Mouse (Mus musculus): ENCODE measurements around the gene Dab2ip.

Dab2ip gene

DNA sequence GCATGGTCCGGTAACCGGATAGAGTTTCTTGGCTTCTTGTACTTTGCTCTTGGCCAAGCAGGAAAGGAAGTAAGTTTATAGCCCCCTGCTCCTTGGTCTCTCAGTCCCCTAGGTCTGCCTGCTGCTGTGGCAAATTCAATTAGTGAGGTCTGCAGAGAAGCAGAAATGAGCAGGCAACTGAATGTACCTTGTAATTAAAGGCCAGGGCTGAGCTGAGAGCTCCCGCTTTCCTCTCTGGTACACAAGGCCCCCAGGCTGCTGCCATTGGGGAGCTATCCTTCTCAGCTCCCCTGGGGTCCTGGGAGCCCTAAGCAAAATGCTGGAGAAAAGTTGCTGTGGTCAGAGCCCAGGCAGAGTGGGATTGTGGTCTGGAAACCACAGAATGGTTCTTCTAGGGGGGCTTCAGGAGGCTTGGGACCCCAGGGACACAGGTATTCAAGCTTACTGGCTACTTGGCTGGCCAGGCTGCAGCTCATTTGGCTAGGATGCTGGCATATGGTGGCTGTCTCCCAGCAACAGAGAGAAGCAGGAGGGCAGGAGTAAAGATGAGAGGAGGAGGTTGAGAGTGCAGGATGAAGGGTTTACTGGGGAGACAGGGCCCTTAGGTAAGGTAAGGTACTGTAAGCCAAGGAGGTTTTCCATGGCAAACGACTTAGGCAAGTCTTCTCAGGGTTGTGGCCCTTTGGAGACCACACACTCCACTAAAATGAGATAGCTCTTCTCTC lies 922 bp downstream of the Dab2ip start:
- DNase-seq (ENCODE audit: inconsistent age in 2 of 2, low spot score in 1 of 2): peak in 1 of 2 experiments; percentile 51

DNA sequence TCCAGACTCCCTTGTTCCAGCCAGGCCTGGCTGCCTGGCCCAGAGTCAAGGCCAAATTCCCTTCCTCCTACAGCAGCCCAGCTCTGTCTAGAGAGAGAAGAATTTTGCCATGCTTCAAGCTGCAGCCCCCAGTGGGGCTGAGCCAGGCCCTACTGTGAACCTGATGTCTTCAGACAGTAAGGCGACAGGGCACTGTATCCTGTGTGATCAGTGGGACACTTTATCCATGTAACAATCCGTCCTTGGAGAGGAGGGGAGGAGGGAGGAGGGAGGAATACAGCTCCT lies 1.4 kb downstream of the Dab2ip start:
- DNase-seq (ENCODE audit: inconsistent age in 2 of 2, low spot score in 1 of 2): peak; percentile 61 to 80

DNA sequence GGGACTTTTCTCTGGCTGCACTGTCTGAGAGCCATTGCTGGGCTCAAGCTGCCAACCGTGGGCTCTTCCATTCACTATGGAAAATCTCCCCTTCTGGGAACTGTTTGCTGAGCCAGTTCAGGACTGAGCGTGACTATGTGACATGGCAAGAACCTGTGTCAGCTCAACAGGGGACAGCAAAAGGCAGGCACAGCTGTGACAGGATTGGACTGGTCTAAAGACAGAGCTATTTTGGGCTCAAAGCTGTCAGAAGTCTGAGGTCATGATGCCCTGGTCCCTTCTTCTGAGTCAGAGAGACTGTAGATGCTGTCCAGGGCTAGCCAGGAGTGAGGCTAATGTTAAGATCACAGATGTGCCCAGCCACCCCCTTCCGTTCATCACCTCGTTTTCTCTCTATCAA lies 5.7 kb downstream of the Dab2ip start:
- DNase-seq (ENCODE audit: inconsistent age in 2 of 2, low spot score in 1 of 2): peak in 1 of 2 experiments; percentile 51

DNA sequence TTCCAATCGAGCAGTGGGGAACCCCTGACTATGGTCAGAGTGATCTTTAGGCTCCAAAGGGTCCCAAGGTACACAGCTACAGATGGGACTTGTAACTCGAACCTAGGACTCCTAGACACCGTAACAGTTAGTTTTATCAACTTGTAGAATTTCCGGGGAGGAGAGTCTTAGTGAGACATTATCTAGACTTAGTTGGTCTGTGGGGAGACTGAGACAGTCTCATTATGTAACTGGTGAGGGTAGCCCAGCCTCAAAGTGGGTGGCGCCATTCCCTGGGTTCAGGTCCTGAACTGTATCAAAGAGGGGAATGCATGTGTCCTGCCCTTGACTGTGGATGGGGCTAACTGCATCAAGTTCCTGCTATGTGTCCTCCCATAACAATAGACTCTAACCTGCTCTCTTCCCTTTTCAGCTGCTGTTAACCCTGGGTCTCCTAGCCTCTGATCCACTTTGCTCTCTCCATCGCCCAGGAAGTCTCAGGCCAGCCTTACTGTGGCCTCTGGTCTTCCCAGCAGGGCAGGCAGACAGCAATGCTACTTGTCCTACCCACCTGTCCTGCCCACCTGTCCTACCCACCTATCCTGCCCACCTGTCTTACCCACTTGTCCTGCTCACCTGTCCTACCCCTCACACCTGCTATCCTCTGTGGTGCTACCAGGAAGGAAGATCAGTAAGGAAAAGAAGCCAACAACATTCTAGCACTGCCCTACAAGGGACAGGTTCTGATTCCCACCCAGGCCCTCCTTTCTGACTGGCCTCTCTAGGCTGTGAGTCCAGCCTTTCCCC lies 7.2 kb downstream of the Dab2ip start:
- DNase-seq (ENCODE audit: inconsistent age in 2 of 2, low spot score in 1 of 2): no peak

DNA sequence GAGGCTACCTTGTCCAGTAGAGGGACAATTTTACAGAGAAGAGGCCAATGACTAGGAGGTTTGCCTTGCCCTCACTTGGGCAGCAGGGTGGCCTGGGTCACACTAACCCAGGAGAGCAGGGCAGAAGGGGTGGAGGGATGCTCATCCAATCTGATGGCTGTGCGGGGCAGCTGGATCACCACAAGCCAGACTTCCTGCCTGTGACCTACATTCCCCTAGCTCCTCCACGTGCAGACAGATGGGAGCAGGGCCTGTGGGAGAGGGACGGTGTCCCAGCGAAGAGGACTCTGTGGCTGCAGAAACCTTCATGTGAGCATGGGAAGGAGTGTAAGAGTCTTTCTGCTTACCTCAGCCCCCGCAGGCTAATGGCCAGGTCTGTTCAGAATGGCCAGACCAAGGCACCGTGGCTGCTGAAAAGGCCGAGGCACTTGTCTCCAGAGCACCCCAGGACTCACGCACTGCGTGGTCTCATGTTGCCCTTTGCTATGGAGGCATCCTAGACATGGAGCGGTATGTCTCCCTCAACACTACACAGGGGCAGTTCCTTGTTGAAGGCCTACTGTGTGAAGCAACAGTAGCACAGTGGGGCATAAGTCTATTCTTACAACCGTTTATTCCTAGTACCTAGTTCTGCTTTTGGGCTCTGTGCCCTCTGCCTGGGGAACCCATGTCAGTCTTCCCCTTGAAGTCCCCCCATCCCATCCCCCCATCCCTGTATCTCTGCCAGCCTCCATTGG lies 9.1 kb downstream of the Dab2ip start:
- DNase-seq (ENCODE audit: inconsistent age in 2 of 2, low spot score in 1 of 2): no peak

DNA sequence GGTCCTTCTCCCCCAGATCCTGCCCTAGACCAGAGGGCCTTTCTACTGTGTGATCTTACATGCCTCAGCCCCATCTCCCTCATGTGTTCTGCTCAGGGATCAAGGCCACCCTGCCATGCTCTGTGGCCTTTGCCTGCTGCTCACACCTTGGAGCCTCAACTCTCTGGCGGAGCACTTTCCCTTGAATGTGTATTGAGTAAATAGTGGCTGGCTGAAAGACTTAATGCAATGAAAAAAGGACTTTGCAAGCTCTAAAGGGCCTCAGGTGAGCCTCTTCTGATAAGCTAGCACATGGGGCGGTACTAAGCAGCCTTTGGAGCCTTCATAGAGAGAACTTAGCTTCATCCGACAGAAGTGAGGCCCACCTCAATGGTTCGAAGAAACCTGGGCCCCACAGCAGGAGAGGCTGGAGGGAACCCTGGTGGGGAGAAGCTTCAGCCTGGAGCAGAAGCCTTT lies 9.7 kb downstream of the Dab2ip start:
- DNase-seq (ENCODE audit: inconsistent age in 2 of 2, low spot score in 1 of 2): no peak

DNA sequence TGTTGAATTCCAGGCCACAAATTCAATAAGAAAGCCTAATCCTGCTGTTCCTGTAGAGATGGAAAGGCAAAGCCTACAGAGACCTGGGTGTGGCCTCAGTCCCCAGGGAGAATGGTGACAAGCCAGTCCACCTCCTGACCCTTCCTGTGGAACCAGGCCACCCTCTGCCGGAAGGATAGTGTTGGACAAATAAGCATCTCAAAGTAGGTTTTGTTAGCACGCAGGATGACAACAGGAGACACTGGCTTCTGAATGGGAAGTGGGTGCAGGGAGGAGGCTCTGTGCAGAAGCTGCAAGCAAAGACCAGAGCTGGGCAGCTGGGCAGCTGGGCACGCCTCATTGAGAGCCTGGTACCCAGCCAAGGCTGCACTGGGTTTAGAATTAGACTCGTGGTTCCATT lies 12.7 kb downstream of the Dab2ip start:
- DNase-seq (ENCODE audit: inconsistent age in 2 of 2, low spot score in 1 of 2): no peak

DNA sequence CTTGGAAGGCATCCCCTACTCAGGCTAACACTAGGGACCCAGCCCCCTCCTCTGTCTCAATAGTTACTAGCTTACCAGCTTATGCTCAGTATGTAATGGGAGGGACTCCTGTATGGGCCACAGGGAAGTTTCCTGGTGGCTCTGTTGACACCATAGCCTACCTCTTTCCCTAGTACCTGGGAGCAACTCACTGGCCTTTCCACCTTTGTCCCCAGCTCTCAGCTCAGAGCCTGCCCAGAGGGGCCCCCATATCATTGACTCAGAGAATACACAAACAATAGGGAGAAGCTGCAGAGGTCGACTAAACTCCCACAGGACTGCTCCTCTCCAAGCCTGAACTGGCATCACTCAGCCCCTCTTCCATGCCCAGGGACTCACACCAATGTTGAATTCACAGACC lies 16.6 kb downstream of the Dab2ip start:
- DNase-seq (ENCODE audit: inconsistent age in 2 of 2, low spot score in 1 of 2): no peak

DNA sequence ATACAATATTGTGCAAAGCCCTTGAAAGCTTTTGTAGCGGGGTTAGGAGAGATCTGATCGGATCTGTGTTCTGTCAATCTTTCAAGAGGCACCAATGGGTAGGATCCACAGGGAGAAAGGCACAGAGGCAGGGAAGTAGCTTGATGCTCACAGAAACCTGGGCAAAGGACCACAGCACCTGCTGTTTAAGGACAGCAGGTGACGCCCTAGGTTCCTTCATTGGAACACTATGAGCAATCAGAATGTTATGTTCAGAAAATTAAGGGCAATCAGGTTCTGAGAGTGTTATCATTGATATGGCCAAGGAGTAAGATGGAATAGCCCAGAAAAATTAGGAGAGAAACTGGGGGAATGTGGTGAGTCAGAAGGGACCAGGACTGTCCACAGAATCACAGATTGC lies 18.6 kb downstream of the Dab2ip start:
- no peak for DNase-seq (ENCODE audit: inconsistent age in 2 of 2, low spot score in 1 of 2)

DNA sequence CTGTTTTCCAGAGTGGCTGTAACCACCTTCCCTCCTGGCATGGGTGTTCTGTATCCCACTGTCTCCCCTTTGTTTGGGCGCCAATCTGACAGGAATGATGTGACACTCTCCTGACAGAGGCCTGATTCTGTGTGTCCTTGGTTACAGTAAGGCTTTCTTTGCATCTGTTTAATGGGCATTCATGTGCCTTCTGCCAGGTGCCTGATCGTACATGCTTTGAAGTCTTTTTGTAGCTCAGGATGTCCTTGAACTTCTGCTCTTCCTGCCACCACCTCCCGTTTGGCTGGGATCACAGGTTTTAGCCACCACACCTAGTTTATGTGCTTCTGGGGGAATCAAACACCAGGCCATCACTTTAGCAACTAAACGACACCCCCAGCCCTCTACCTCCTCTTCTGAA lies 22.0 kb downstream of the Dab2ip start:
- DNase-seq (ENCODE audit: inconsistent age in 2 of 2, low spot score in 1 of 2): no peak

DNA sequence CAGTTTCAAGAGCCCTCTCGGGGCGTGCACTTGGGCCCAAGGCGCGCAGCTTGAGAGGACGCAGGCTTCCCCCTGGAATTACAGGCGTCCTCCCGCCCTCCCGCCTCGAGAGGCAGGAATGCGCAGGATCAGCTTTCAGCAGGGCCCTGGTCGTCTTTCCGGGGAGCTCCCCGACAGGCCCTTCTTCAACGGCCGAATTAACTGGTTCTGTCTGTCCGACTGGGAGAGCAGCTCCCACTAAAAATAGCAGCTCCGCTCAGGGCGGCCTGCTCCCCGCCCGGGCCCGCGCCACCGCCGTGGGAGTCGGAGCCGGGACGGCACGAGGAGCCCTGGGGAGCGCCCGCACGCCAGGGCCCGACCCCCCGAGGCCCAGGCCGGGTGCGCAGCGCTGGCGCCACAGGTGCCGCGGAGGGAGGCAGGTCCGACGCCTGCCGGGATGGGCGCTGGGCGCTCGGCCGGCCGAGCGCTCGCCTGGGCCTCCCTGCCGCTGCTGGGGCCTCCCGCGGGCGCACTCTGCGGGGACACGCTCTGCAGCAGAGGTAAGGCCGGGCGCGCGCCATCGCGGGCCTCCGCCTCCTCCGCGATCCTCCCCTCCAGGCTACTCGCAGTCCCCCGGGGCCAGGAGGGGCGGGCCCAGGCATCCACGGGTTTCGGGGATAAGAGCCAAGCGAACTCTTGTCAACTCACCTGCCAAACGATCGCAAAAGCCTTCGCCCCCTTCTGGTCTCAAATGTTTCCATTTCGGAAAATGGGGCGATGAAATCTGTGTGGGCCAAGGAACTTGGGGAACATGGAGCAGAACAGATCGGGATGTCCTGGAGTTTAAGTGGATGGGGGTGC lies 23.7 kb downstream of the Dab2ip start:
- peak; percentile 71 to 89 for DNase-seq (ENCODE audit: inconsistent age in 2 of 2, low spot score in 1 of 2)

DNA sequence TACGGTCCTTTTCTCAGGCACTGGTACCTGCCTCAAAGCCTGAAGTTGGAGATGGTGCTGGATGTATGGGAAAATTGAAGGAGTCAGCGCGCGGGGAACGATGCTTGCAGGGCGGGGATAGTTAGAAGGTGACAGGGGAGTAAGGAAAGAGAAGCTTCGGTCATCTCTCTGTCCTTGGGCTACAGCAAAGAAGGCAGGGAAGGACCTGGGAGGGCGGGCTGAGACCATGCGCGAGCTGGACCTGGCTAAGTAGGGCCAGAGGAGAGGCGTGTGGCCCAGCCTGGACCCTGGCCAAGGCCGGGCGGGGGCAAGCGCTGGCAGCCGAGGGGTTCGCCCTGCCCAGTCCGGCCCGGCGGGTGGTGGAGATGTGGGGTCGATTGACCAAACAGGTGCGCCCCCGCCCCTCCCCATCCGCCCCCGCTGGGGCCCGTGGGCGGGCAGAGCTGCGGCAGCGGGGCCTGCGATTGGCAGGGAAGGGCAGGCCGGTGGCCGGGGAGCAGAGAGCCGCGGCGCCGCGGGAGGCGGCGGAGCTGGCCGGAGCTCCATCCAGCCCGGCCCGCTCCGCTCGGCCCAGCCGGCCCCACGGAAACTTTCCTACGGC lies 24.4 kb downstream of the Dab2ip start:
- peak; percentile 85 to 93 for DNase-seq (ENCODE audit: inconsistent age in 2 of 2, low spot score in 1 of 2)

DNA sequence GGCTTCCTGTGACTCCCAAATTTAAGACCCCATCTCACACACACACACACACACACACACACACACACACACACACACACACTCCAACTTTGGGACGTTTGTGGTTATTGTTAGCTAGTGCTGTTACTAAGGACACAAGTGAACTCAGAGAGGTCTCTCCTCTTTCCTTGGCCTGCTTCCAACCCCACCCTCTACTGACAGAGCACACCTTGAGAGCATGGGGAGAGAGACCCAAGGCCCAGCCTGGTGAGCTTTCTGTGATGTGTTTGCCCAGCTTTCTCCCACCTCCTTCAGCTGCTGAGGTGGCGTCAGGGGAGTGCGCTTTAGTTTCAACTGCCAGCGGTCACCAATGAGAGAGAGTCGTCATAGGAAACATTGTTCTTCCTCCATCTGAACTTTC lies 25.3 kb downstream of the Dab2ip start:
- DNase-seq (ENCODE audit: inconsistent age in 2 of 2, low spot score in 1 of 2): no peak

DNA sequence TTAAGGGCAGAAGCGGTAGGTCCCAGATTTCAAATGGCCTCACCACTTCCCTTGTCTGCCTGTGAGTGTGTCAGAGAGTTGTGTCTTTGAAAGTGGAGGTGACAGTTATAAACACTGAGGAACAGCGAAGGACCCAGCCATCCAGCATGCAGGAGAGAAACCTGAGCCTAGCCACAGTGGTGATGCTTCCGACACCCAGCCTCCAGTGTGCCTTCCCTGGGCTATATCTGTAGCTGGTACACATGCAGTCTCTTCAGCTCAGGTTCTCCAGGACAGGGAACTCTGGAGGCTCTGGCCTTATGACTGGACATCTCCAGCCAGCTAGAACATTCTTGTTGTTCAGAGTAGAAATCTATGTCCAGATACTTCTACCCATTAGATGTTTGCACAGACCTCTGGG lies 25.9 kb downstream of the Dab2ip start:
- DNase-seq (ENCODE audit: inconsistent age in 2 of 2, low spot score in 1 of 2): no peak

DNA sequence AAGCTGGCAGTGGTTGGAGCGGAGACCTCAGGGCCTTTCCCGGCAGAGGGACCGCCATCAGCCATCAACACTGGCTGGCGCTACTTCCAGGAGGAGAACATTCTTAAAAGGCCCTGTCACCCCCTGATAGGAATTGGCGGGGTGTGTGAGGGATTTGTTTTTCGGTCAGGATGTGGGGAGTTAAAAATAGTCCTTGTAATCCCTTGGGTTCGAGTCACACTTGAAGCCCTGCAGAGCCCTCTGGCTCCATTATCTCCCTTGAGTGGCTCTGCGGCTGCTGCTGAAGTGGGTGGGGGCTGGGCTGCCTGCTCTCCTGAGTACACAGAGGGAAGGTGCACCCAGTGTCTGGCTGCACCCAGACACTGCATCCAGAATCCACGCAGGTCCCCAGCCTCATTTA lies 30.3 kb downstream of the Dab2ip start:
- DNase-seq (ENCODE audit: inconsistent age in 2 of 2, low spot score in 1 of 2): no peak

DNA sequence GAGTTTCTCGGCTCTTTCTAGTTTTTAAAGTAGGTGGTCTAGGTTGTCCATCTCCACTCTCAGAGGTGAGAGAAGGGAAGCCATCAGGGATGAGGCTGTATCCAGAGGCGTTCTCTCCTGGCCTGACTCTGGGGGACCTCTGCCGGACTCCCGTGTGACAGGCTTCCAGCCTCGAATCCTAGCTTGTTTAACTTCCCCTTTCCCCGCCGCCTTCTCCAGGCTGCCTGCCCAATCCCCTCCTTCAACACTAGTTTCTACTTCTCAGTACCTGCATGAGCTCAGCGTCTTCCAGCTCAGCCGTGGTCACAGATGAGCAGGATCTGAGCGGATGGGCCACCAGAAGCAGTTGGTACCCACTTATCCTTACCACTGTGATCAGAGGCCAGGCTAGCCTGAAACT lies 31.3 kb downstream of the Dab2ip start:
- DNase-seq (ENCODE audit: inconsistent age in 2 of 2, low spot score in 1 of 2): no peak

DNA sequence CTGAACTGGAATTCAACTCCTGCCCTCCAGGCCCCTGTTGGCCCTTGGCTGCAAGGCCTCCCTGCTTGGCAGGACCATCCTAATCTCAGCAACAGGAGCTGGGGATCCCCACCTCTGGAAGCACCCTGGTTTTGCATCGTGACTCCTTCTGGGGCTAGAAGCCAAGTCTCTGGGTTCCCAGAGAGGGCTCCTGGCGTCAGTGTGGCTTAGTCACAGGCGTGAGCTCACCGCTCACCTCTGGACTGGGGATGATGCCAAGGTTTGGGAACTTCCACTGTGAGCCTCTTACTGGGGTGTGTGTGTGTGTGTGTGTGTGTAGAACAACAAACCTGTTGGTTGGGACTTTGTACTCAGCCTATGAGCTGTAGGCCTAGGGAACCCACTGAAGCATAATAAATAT lies 31.7 kb downstream of the Dab2ip start:
- peak; percentile 86 to 90 for DNase-seq (ENCODE audit: inconsistent age in 2 of 2, low spot score in 1 of 2)

DNA sequence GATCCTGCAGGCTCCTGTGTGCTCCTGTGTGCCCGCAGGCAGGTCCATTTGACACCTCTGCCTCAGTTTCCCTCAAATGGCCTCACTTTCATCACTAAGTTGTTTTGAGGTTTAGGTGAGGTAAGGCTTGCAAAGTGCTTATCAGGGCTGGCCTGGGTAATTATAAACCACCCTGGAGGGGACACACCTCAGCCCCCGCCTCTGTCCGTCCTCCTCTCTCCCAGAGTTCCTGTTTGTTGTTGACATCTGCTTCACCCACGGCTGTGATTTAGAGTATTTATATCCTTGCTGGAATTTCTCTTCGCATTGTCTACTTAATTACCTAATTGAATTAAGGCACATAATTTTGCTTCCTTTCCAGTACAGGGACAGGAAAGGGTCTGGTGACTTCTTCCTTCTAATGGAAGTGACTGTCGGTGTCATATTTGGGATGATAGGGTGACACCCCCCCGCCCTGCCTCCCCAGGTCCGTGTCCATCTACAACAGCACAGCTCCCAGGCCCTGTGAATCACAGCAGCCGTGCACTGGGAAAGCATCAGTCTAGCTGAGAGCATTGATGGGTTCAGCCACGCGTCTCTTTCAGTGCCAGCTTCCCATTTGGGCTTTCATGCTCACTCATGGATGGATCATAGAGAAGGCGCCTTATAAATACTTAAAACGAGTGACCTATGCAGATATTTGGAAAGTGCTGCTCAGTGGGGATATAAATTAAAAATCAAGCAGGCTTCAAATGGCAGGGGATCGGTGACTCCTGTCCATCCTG lies 34.1 kb downstream of the Dab2ip start:
- DNase-seq (ENCODE audit: inconsistent age in 2 of 2, low spot score in 1 of 2): no peak

DNA sequence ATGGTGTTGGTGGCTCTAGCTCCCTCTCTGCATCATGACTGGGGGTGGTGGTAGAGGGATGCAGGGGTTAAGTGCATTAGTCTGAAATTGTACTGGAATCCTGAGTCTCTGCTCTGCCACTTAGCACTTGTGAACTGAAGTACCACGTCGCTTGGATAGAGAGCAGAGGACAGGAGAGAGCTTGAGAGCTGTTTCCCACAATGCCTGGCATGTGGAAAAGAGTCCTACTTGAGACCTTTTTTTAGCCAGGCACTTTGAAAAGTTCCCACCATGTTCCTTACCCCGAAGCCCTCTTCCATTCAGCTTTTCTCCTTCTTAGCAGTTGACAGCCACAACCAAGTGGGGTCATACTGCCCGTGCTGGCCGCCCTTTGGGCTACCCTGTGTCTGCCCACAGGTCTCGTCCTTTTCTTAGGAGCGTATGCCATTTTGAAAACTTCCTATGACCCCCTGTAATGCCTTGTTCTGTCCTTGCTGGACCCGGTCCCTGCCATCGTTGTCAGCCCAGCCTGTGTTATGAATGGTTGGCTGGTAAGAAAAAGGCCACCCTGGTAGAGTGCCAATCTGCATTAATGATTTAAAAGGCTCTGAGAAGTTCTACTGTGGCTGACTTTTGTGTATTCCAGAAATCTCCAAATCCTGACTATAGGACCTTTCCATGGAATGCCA lies 34.8 kb downstream of the Dab2ip start:
- no peak for DNase-seq (ENCODE audit: inconsistent age in 2 of 2, low spot score in 1 of 2)

All from adrenal gland, adult (tissue).